Mouse (Mus musculus): ENCODE results near the gene Nop53.
"Not testable (repeated sequence)": the region's sequence is repeated elsewhere in the genome, so short reads cannot be mapped to it uniquely, and the experiment has no call there.

Gene Nop53

DNA sequence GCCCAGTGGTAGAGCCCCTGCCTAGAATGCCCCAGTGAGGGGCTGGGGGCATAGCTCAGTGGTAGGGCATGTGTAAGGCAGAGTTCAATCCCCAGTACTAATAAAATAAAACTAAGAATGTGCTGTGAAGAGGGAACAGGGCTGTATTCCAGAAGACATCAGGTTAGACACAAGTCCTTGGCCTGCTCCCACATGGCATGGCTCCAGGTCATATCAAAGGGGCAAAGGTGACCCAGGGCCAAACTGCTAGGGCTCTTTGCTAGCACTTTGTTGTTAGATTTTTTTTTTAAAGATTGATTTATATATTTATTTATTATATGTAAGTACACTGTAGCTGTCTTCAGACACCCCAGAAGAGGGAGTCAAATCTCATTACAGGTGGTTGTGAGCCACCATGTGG is 27.5 kb downstream of the Nop53 start:
- peak; percentile 51 to 55 for DNase-seq

DNA sequence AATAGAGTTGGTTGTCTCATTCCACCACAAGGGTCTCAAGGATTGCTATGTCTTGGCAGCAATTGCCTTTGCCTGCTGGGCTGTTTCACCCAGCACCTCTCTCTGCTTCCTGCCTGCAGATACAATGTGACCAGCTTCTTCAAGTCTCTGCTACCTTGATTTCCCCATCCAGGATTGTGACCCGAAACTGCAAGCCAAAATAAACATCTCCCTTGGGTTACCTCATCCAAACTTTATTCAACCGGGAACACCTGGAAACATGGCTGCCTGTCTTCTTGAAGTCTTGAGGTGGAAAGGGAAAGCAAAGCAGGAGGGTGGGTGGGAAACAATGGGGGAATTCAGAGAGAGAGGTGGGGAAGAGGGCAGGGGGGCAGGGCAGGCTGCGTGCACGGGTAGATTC is 28.9 kb downstream of the Nop53 start:
- DNase-seq, result no peak

DNA sequence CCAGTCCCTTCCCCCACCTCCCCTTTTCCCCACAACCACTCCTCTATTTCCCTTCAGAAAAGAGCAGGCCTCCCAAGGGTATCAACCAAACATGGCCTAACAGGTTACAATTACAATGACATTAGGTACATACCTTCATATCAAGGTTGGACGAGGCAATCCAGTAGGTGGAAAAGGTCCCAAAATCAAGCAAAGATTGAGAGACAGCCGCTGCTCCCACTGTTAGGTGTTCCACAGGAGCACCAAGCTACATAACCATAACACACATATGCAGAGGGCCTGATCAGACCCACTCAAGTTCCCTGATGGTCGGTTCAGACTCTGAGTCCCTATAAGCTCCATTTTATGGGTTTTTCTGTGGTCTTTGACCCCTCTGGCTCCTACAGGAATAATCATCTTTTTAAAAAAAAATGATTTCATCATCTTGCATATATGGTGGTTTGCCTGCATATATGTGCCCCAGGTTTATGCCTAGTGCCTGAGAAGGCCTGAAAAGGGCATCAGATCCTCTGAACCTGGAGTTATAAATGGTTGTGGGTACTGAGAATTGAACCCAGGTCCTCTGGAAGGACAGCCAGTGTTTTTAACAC is 29.6 kb downstream of the Nop53 start:
- no peak for DNase-seq

DNA sequence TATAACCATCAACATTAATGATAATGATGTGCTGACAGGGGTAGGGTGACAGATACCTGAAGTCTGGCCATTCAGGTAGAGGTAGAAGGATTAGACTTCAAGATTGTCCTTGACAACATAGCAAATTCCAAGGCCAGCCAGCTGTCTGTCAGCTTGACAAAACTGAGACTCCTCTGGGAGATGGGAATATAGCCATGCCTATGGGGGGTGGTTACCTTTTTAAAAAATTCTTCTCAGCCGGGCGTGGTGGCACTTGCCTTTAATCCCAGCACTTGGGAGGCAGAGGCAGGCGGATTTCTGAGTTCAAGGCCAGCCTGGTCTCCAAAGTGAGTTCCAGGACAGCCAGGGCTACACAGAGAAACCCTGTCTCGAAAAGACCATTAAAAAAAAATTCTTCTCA is 30.2 kb downstream of the Nop53 start:
- DNase-seq, result not testable (repeated sequence)

DNA sequence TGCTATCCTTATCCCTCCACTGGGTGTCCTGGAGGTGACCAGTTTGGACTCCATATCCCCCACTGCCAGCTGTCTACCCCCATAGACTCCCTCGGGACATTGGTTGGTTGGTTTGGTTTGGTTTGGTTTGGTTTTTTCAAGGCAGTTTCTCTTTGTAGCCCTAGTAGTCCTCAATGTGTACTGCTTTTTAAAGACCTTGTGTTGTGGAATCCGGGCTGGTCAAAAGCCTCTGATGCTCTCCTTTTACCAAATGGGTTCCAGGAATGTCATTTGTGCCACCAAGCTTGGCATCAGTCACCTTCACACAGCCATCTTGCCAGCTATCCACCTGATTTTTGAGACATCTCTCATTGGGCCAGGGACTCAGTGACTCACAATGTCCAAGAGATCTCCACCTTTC is 31.1 kb downstream of the Nop53 start:
- no peak for DNase-seq

DNA sequence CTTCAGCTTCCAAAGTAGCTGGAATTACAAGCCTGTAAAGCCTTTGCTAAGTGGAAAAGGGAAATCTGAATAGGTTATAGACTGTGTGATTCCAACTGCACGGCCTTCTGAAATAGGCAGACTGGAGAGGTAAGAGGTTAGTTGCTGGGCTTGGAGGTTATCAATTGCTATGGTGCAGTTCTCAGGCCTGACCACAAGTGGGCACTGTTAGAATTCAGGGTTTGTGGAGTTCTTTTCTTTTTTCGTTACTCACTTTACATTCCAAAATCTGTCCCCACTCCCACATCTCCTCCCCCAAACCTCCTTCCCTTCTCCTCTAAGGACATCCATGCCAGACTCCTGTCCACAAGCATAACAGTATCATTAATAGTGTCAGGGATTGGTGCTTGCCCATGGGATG is 31.6 kb downstream of the Nop53 start:
- DNase-seq, result peak; percentile 54 to 64

DNA sequence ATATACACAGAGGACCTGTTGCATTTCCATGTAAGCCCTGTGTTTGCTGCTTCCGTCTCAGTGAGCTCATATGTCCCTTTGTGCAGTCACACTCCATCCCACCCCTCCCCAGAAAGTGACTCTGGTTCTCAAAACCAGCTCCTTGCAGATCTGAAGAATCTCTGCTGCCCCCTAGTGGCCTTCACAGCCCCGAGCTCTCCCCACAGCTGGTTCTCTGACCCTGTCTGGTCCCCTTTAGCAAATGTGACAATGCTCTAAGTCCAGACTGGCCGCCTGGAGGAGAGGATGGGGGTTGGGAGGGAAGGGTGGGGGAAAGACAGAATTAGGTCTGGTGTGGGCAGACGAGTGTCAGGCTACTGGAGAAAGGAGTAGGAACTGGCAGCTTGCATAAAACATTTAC is 33.7 kb downstream of the Nop53 start:
- DNase-seq, result peak; percentile 87 to 91

DNA sequence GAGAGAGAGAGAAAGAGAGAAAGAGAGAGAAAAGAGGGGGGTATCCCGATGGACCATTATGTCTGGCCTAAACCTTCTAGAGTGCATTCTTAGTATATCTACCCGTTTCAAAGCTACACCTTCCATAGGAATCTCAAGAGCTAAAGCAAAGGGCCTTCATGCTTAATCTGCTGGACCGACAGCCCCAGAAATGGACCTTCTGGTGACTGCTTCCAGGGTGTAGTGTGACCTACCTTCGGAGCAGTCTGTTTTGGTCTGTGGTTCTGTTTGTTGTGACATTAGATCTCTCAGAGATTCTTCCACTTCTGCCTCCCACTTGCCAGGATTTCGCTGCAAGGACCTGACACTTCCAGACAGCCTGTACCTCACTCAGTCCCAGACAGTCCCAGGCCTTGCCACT is 35.4 kb downstream of the Nop53 start:
- no peak for DNase-seq

DNA sequence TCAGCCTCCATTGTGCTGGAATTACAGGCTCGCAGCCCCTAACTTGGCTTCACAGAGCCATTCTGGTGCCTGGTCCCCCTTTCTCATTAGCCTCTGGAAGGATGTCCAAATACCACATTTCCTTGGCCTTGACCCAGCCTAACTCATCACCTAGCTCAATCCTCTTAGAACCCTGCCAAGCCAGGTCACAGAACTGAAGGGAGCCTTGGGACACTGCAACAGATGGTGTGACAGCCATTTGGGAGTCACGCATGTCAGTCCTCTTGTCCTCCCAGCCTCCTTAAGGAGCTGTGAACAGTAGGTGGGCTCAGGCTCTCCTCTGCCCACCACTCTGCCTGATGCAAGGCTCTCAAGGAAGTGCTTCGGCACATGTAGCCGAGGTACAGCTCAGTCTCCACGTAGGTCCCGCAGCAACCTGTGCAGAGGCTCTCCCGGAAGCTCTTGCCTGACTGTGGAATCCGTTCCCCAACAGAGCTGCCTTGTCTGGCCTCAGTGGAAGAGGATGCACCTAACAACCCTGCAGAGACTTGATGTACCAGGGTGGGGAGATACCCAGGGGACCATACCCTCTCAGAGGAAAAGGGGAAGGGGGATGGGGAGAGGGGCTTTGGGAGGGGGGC is 37.8 kb downstream of the Nop53 start:
- no peak for DNase-seq

DNA sequence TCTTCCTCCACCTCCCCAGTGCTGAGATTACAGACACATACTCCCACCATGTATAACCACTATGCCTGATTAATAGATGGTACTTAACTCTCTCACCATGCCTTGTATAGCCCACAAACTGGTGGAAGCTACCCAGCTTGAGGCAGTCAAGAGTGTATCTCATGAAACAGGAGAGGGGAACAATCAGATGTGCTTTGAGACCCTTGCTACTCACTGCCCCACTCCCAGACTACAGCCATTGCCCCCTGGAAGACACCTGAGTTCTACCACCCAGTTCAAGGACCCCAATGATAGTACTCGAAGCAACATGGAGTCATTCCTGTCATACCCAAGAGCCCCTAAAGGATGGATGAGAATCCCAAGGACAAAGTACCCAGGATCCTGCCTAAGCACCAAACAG is 39.3 kb downstream of the Nop53 start:
- DNase-seq, result no peak

DNA sequence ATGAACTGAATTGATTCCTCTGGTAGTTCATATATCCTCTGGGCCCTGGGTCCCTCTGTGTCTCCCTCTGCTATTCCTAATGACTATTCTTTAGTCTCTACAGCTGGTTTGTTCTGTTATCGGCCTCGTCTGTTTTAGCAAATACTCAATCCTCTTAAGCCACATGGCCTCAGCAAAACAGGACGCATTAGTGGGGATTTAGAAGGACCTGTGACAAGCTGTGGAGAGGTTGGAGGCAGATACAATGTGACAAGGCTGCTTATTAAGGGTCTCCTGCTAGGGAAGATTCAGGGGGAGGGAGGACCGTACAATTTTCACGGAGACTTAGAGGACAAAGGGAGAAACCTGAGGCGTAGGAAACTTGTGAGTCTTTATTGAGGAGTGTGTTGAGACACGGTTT is 40.0 kb downstream of the Nop53 start:
- DNase-seq, result no peak

DNA sequence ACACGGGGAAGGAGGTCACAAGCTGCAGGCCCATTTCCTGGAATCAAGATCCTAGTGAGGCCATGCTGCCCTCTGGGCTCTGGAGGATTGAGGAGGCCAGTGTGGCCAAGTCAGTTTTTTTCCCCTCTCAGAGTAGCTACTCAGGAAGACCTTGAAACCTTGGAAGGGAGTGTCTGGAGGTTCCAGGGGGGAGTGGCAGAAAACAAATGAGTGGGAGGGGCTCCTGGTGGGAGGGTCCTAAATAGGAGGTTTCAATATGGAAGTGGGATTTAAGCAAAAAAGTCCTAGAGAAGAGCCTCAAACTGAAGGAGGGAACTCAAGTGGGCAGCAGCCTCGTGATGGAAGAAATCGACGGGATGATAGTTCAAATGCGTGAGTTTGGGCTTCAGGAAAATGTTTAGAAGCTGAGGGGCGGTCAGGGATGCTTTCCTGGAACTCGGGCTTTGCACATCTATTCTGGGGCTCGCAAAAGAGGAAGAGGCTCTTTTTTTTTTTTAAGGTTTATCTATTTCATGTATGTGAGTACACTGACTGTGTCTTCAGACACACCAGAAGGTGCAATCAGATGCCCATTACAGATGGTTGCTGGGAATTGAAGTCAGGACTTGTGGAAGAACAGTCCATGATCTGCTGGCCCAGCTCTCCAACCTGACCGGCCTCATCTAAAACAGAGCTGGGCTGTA is 44.4 kb downstream of the Nop53 start:
- DNase-seq, result no peak

DNA sequence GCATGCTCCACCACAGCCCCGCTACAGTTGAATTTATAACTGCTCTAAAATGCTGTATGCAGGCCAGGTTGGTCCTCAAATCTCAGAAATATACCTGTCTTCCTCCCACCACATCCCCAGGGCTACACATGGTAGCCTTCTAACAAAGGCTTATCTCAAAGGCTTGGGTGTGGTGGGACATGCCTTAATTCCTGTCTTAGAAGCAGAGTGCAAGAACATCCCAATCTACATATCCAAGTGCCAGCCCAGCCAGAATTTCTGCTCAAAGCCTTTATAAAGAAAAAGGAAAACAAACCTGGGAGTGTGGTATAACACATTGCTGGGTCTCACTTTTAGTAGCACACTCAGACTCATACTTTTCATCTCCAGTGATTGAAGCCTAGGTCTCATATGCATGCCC is 51.6 kb downstream of the Nop53 start:
- DNase-seq, result no peak
